Mouse (Mus musculus): ENCODE measurements around the gene Knl1. TPM values are rescaled to one million over a fixed set of nuclear protein-coding genes. Genes with fewer than 3 reads are reported as not detected.

Knl1 gene
- polyA plus RNA-seq, 1 experiment from 2014 or later, result 38.1 TPM

- Histone ChIP-seq H3K9me3 (no peaks in the 10 kb centered on the region), H3K27me3 (replicated peaks) (no peaks in the 10 kb centered on the region), H3K4me2 (replicated peaks) (no peak overlapping the region), H3K4me1 (peaks cover 10% of the 10 kb centered on the region), H3K36me3 (no peaks in the 10 kb centered on the region), H3K9ac (no peak overlapping the region), H3K4me3 (no peak overlapping the region), H3K27ac (no peak overlapping the region)
- WGBS, result 94% methylated on average over 4 of the region's 4 CpGs
- no peak for ATAC-seq (ENCODE audit: low FRiP score, low read depth)
Measured at GRCm38 (mm10) chr2:119050132-119050650, 3.3 kb downstream of the Knl1 start.

- no peak for ATAC-seq (ENCODE audit: low FRiP score, low read depth)
- 94% methylated on average over 2 of the region's 2 CpGs for WGBS
- H3K4me3 ChIP-seq, result no peak overlapping the region
- H3K9ac ChIP-seq, result no peak overlapping the region
- no peaks in the 10 kb centered on the region for H3K9me3 ChIP-seq
- no peak overlapping the region for H3K4me2 ChIP-seq (replicated peaks)
- no peaks in the 10 kb centered on the region; the same call in 1 of the 2 replicates for H3K36me3 ChIP-seq
- no peak overlapping the region for H3K27ac ChIP-seq
- H3K4me1 ChIP-seq, result no peaks in the 10 kb centered on the region
- no peaks in the 10 kb centered on the region for H3K27me3 ChIP-seq (replicated peaks)
Measured at GRCm38 (mm10) chr2:119060139-119060538, 13.2 kb downstream of the Knl1 start.

DNA sequence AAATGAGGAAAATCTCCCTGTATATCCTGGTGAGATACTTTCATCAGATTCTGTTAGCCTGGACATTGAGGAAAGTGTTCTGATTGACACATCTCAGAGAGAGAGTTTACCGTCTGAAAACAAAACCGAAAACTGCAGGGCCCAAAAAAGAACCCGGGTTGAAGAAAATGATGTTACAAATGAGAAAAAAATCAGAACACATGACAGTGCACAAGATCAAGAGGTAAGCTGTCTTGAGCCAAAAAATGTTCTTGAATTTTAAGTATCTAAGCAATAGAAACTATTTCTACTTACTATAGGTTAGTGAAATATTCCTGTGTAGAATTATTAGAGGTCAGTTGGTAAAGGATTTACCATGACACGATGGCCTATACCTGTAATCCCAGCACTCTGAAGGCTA, 25.5 kb downstream of the Knl1 start:
- Histone ChIP-seq H3K4me1 (no peaks in the 10 kb centered on the region), H3K9ac (no peak overlapping the region), H3K27ac (no peak overlapping the region), H3K4me2 (replicated peaks) (no peak overlapping the region), H3K36me3 (peaks cover 6% of the 10 kb centered on the region; the same call in 1 of the 2 replicates), H3K9me3 (no peaks in the 10 kb centered on the region), H3K4me3 (no peak overlapping the region), H3K27me3 (replicated peaks) (no peaks in the 10 kb centered on the region)
- no peak for ATAC-seq (ENCODE audit: low FRiP score, low read depth)
- whole genome bisulfite sequencing, result 98% methylated on average over 4 of the region's 4 CpGs

DNA sequence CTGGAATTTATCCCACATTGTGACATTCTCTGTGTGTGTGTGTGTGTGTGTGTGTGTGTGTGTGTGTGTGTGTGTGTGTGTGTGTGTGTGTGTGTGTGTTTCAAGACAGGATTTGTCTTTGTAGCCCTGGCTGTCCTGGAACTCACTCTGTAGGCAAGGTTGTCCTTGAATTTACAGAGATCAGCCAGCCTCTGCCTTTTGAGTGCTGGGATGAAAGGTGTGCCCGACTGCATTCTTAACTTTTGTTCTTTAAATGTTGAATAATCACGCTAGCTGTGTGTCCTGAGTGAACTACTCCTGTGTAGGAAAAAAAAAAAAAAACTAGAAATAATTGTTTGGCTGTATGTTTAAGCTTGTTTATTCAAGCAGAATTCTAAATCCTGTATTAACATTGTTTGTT, 39.2 kb downstream of the Knl1 start:
- no peaks in the 10 kb centered on the region for H3K27me3 ChIP-seq (replicated peaks)
- H3K36me3 ChIP-seq, result peaks cover 7% of the 10 kb centered on the region; the same call in 1 of the 2 replicates
- H3K27ac ChIP-seq, result no peak overlapping the region
- no peak overlapping the region for H3K9ac ChIP-seq
- no peak for ATAC-seq (ENCODE audit: low FRiP score, low read depth)
- H3K4me3 ChIP-seq, result no peak overlapping the region
- WGBS, result 93% methylated on average over 2 of the region's 2 CpGs
- H3K4me2 ChIP-seq (replicated peaks), result no peak overlapping the region
- no peaks in the 10 kb centered on the region for H3K4me1 ChIP-seq
- no peaks in the 10 kb centered on the region for H3K9me3 ChIP-seq

GRCm38 (mm10) chr2:119101552-119101951, 54.6 kb downstream of the Knl1 start:
- peaks cover 29% of the 10 kb centered on the region for H3K36me3 ChIP-seq
- no peaks in the 10 kb centered on the region for H3K9me3 ChIP-seq
- ATAC-seq (ENCODE audit: low FRiP score, low read depth), result no peak
- H3K4me2 ChIP-seq (replicated peaks), result no peak overlapping the region
- H3K9ac ChIP-seq, result no peak overlapping the region
- no peaks in the 10 kb centered on the region for H3K4me1 ChIP-seq
- H3K27ac ChIP-seq, result no peak overlapping the region
- H3K4me3 ChIP-seq, result no peak overlapping the region
- H3K27me3 ChIP-seq (replicated peaks), result no peaks in the 10 kb centered on the region

DNA sequence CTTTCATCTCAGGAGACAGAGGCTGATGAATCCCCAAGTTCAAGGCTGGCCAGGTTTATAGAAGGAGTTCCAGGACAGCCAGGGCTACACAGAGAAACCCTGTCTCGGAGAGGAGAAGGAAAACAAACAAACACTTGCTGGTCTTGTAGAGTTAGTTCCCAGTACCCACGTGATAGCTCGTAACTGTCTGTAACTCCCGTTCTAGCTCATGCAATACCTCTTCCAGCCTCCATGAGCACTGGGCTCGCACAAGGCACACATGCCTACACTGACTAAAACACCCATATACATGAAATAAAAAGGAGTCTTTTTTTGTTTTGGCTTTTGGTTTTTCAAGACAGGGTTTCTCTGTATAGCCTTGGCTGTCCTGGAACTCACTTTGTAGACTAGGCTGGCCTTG, 59.7 kb downstream of the Knl1 start:
- ATAC-seq (ENCODE audit: low FRiP score, low read depth), result no peak
- Histone ChIP-seq H3K9ac (no peak overlapping the region), H3K4me3 (no peak overlapping the region), H3K9me3 (no peaks in the 10 kb centered on the region), H3K4me2 (replicated peaks) (no peak overlapping the region), H3K4me1 (no peaks in the 10 kb centered on the region), H3K27me3 (replicated peaks) (no peaks in the 10 kb centered on the region), H3K27ac (no peak overlapping the region), H3K36me3 (peaks cover 26% of the 10 kb centered on the region)
- WGBS, result 89% methylated on average over 5 of the region's 5 CpGs

GRCm38 (mm10) chr2:119108554-119108953, 61.6 kb downstream of the Knl1 start:
- Histone ChIP-seq H3K4me2 (replicated peaks) (no peak overlapping the region), H3K4me3 (no peak overlapping the region), H3K9ac (no peak overlapping the region), H3K36me3 (peaks cover 13% of the 10 kb centered on the region), H3K27ac (no peak overlapping the region), H3K9me3 (no peaks in the 10 kb centered on the region), H3K27me3 (replicated peaks) (no peaks in the 10 kb centered on the region), H3K4me1 (peaks cover 7% of the 10 kb centered on the region)
- ATAC-seq (ENCODE audit: low FRiP score, low read depth), result no peak
- WGBS, result 70% methylated on average over 4 of the region's 4 CpGs

DNA sequence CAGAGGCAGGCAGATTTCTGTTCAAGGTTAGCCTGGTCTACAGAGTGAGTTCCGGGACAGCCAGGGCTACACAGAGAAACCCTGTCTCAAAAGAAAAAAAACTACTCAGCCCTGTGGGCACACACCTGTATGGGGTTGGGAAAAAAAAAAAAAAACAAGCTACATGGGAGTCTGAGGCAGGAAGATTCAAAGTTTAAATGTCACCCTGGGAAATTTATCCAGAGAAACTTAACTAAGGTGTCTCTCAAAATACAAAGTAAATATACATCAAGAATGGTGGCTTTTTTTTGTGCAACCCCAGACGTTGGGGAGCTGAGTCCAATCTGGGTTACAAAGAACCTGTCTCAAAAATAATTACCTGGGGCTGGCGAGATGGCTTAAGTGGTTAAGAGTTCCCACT, 64.1 kb downstream of the Knl1 start:
- H3K27ac ChIP-seq, result no peak overlapping the region
- no peak overlapping the region for H3K4me3 ChIP-seq
- H3K9ac ChIP-seq, result no peak overlapping the region
- no peak overlapping the region for H3K4me2 ChIP-seq (replicated peaks)
- peaks cover 8% of the 10 kb centered on the region for H3K4me1 ChIP-seq
- H3K36me3 ChIP-seq, result peaks cover 10% of the 10 kb centered on the region
- H3K9me3 ChIP-seq, result no peaks in the 10 kb centered on the region
- H3K27me3 ChIP-seq (replicated peaks), result no peaks in the 10 kb centered on the region
- WGBS, result 91% methylated on average over 3 of the region's 3 CpGs
- no peak for ATAC-seq (ENCODE audit: low FRiP score, low read depth)

- Histone ChIP-seq H3K27me3 (replicated peaks) (no peaks in the 10 kb centered on the region), H3K4me2 (replicated peaks) (peak within 1 kb of the TSS; percentile 97), H3K9ac (peak within 1 kb of the TSS; percentile 67), H3K36me3 (peaks cover 7% of the 10 kb centered on the region), H3K4me3 (peak within 1 kb of the TSS; percentile 72), H3K4me1 (peaks cover 8% of the 10 kb centered on the region), H3K9me3 (no peaks in the 10 kb centered on the region), H3K27ac (no peak within 1 kb of the TSS)
- under 1% methylated on average over 51 of the region's 51 CpGs for WGBS
- ATAC-seq (ENCODE audit: low FRiP score, low read depth), result peak; percentile 89
Measured at GRCm38 (mm10) chr2:119112438-119113112, 65.7 kb downstream of the Knl1 start, which contains the start of gene Rad51. Gene Rad51 (plus strand): TSS chr2:119112793.

DNA sequence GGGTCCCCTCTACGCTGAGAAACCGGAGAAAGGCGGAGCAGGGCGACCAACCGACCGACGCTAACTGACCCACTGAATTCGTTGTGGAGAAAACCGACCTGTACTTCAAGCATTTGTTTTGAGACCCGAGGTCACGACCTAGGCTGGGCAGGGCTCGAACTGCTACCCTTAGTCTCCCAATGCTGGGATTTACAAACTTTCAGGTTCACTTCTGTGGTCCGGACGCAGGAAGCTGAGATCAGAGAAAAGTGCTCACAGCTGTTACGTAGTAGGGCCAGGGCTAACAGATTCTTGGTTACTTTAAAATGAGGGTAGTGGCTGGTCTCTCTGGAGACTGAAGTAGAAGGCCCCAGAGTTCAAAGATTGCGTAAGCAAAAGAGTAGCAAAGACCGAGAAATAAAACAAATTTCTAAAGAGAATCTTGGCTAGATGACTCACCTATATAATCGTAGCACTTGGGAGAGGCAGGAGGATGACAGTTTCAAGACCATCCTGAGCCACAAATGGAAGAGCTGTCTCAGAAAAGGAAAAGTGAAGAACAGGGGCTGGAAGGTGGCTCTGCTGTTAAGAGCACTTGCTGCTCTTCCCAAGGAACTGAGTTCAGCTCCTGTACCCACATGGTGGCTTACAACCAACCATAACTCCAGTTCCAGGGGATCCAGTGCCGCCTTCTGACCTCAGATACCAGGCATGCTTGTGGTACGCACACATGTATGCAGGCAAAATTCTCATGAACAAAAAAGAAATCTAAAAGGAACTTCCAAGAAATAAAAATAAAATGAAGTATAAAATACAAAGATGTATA, 66.4 kb downstream of the Knl1 start:
- peak; percentile 49; the same call in 1 of the 2 replicates for ATAC-seq (ENCODE audit: low FRiP score, low read depth)
- Histone ChIP-seq H3K27ac (no peak overlapping the region), H3K27me3 (replicated peaks) (no peaks in the 10 kb centered on the region), H3K9ac (peak overlapping the region; percentile 67), H3K4me1 (peaks cover 8% of the 10 kb centered on the region), H3K4me3 (peak overlapping the region; percentile 72), H3K9me3 (no peaks in the 10 kb centered on the region), H3K4me2 (replicated peaks) (peak overlapping the region; percentile 97), H3K36me3 (peaks cover 7% of the 10 kb centered on the region; the same call in 1 of the 2 replicates)
- 16% methylated on average over 20 of the region's 20 CpGs for WGBS

GRCm38 (mm10) chr2:119136346-119136898, 89.5 kb downstream of the Knl1 start:
- Histone ChIP-seq H3K27me3 (replicated peaks) (no peaks in the 10 kb centered on the region), H3K9me3 (no peaks in the 10 kb centered on the region), H3K27ac (no peak overlapping the region), H3K4me3 (no peak overlapping the region), H3K9ac (no peak overlapping the region), H3K4me2 (replicated peaks) (no peak overlapping the region), H3K4me1 (no peaks in the 10 kb centered on the region), H3K36me3 (peaks cover 52% of the 10 kb centered on the region)
- ATAC-seq (ENCODE audit: low FRiP score, low read depth), result no peak
- WGBS, result 83% methylated on average over 5 of the region's 5 CpGs

GRCm38 (mm10) chr2:119145199-119145598, 98.3 kb downstream of the Knl1 start:
- no peak overlapping the region for H3K27ac ChIP-seq
- H3K36me3 ChIP-seq, result peaks cover 84% of the 10 kb centered on the region
- no peaks in the 10 kb centered on the region for H3K4me1 ChIP-seq
- H3K4me3 ChIP-seq, result no peak overlapping the region
- WGBS, result 94% methylated on average over 2 of the region's 2 CpGs
- H3K9ac ChIP-seq, result no peak overlapping the region
- no peak overlapping the region for H3K4me2 ChIP-seq (replicated peaks)
- ATAC-seq (ENCODE audit: low FRiP score, low read depth), result no peak
- H3K27me3 ChIP-seq (replicated peaks), result no peaks in the 10 kb centered on the region
- no peaks in the 10 kb centered on the region for H3K9me3 ChIP-seq

Data from neural tube, embryonic 12.5 days (tissue).